Mouse (Mus musculus) ES-Bruce4 (cell line): ENCODE measurements around the gene AC129217.1. TPM values are rescaled to one million over a fixed set of nuclear protein-coding genes. Genes with fewer than 3 reads are reported as not detected.
"Not testable (repeated sequence)": the region's sequence is repeated elsewhere in the genome, so short reads cannot be mapped to it uniquely, and the experiment has no call there.

ENCODE experiments used
- H3K27ac ChIP-seq: 2 replicates; pipeline ENCODE4 v1.5.1; 2012; ENCODE audit warnings: low read length, inconsistent platforms; ENCODE audit not compliant: insufficient read depth
- H3K27me3 ChIP-seq: 2 replicates; pipeline ENCODE4 v1.6.1; 2012; ENCODE audit warnings: mild to moderate bottlenecking, low read length, inconsistent platforms; ENCODE audit not compliant: control insufficient read depth, poor library complexity, insufficient read depth, severe bottlenecking
- H3K36me3 ChIP-seq: 2 replicates; pipeline ENCODE4 v1.6.1; 2012; ENCODE audit warnings: inconsistent platforms, mild to moderate bottlenecking, low read length, moderate library complexity; ENCODE audit not compliant: control insufficient read depth, poor library complexity, insufficient read depth, severe bottlenecking
- H3K4me1 ChIP-seq: one replicate; pipeline ENCODE4 v1.8.1; 2011; ENCODE audit warnings: low read length; ENCODE audit not compliant: control insufficient read depth, insufficient read depth
- H3K4me3 ChIP-seq: 2 replicates; pipeline ENCODE4 v1.5.1; 2011; ENCODE audit warnings: low read depth, mild to moderate bottlenecking, low read length
- H3K9ac ChIP-seq: 2 replicates; pipeline ENCODE4 v1.6.1; 2012; ENCODE audit warnings: low read depth, mild to moderate bottlenecking, inconsistent platforms; ENCODE audit not compliant: poor library complexity, severe bottlenecking
- H3K9me3 ChIP-seq: replicated peaks from 2 replicates; pipeline ENCODE4 v1.6.1; 2012; ENCODE audit warnings: mild to moderate bottlenecking, low read length, inconsistent platforms; ENCODE audit not compliant: control insufficient read depth, poor library complexity, insufficient read depth, severe bottlenecking
- CTCF ChIP-seq: IDR thresholded peaks from one replicate; pipeline ENCODE4 v1.8.1; 2011; ENCODE audit warnings: low read depth, low read length
- EP300 ChIP-seq: IDR thresholded peaks from 2 replicates; pipeline ENCODE4 v1.6.1; 2011; ENCODE audit warnings: low read depth, low read length; ENCODE audit not compliant: insufficient read depth
- POLR2A ChIP-seq: IDR thresholded peaks from one replicate; pipeline ENCODE4 v1.8.1; 2011; ENCODE audit warnings: low read length; ENCODE audit not compliant: insufficient read depth
- polyA plus RNA-seq: library from polyadenylated mRNA; stranded (reverse); fragments of >200 nt; gene quantifications from 2 replicates; pipeline ENCODE4 v1.2.4, GENCODE M21; 2011; ENCODE audit warnings: low read depth; ENCODE audit not compliant: missing spikeins, insufficient read depth, insufficient read length

Gene AC129217.1
- polyA plus RNA-seq, 1 experiment = 87.2 TPM

- no peak overlapping the region for H3K4me3 ChIP-seq
- H3K27me3 ChIP-seq = no peaks in the 10 kb centered on the region
- H3K36me3 ChIP-seq = no peaks in the 10 kb centered on the region
- TF ChIP-seq CTCF = no peak
- H3K9ac ChIP-seq = no peak overlapping the region
- no peaks in the 10 kb centered on the region for H3K4me1 ChIP-seq
- H3K9me3 ChIP-seq = no peaks in the 10 kb centered on the region
- H3K27ac ChIP-seq = no peak overlapping the region
Observed at GRCm38 (mm10) chr19:8853117-8853516, 23.5 kb downstream of the AC129217.1 start.

GRCm38 (mm10) chr19:8857689-8858088 is 28.1 kb downstream of the AC129217.1 start:
- H3K9ac ChIP-seq = no peak overlapping the region
- H3K9me3 ChIP-seq = no peaks in the 10 kb centered on the region
- TF ChIP-seq EP300 (no peak), POLR2A (no peak), CTCF (peak; percentile 82)
- H3K36me3 ChIP-seq = no peaks in the 10 kb centered on the region
- no peak overlapping the region for H3K4me3 ChIP-seq
- H3K27me3 ChIP-seq = no peaks in the 10 kb centered on the region
- no peak overlapping the region for H3K27ac ChIP-seq
- H3K4me1 ChIP-seq = no peaks in the 10 kb centered on the region

- H3K27ac ChIP-seq = no peak overlapping the region
- H3K27me3 ChIP-seq = no peaks in the 10 kb centered on the region
- no peak overlapping the region for H3K9ac ChIP-seq
- no peak for TF ChIP-seq POLR2A
- TF ChIP-seq CTCF = peak; percentile 37
- no peak overlapping the region for H3K4me3 ChIP-seq
- H3K9me3 ChIP-seq = no peaks in the 10 kb centered on the region
- H3K36me3 ChIP-seq = no peaks in the 10 kb centered on the region
- H3K4me1 ChIP-seq = no peaks in the 10 kb centered on the region
Observed at GRCm38 (mm10) chr19:8859018-8859417, 29.4 kb downstream of the AC129217.1 start.

- H3K36me3 ChIP-seq = no peaks in the 10 kb centered on the region
- no peaks in the 10 kb centered on the region for H3K9me3 ChIP-seq
- H3K9ac ChIP-seq = no peak overlapping the region
- no peaks in the 10 kb centered on the region for H3K4me1 ChIP-seq
- no peak overlapping the region for H3K4me3 ChIP-seq
- H3K27ac ChIP-seq = no peak overlapping the region
- H3K27me3 ChIP-seq = no peaks in the 10 kb centered on the region
- TF ChIP-seq POLR2A = no peak
- TF ChIP-seq EP300 = no peak
- TF ChIP-seq CTCF = no peak
Observed at GRCm38 (mm10) chr19:8864265-8864664, 34.7 kb downstream of the AC129217.1 start.

- H3K9me3 ChIP-seq, H3K27ac ChIP-seq, H3K4me3 ChIP-seq, H3K27me3 ChIP-seq, H3K4me1 ChIP-seq: not testable (repeated sequence)
- H3K9ac ChIP-seq = peak overlapping the region; percentile 78
- peaks cover 25% of the 10 kb centered on the region for H3K36me3 ChIP-seq
Observed at GRCm38 (mm10) chr19:8870381-8870780, 40.8 kb downstream of the AC129217.1 start.

- Histone ChIP-seq H3K4me3 (peak overlapping the region; percentile 74), H3K9ac (peak overlapping the region; percentile 78), H3K27ac (peak overlapping the region; percentile 86)
Observed at GRCm38 (mm10) chr19:8870838-8871237, 41.3 kb downstream of the AC129217.1 start.

More at GRCm38 (mm10) chr19:8870838-8871237, 41.3 kb downstream of the AC129217.1 start:
- no peak for TF ChIP-seq POLR2A
- no peak for TF ChIP-seq EP300
- TF ChIP-seq CTCF = no peak
- Histone ChIP-seq H3K9me3 (no peaks in the 10 kb centered on the region), H3K36me3 (peaks cover 27% of the 10 kb centered on the region), H3K27me3 (no peaks in the 10 kb centered on the region), H3K4me1 (no peaks in the 10 kb centered on the region)
